Mouse (Mus musculus) bone marrow, adult 2 months (tissue): ENCODE measurements around the gene Ifnlr1.

Experiments used
- CTCF ChIP-seq: fragments of 200-500 bp; IDR thresholded peaks from 2 replicates; pipeline ENCODE4 v1.5.1; 2011; ENCODE audit warnings: low read length, control low read depth; ENCODE audit not compliant: control insufficient read depth, insufficient read depth
- POLR2A ChIP-seq: fragments of 200-500 bp; IDR thresholded peaks from 2 replicates; pipeline ENCODE4 v1.6.1; 2011; ENCODE audit warnings: low read depth, mild to moderate bottlenecking, control low read depth, low read length, borderline replicate concordance; ENCODE audit not compliant: control insufficient read depth

DNA sequence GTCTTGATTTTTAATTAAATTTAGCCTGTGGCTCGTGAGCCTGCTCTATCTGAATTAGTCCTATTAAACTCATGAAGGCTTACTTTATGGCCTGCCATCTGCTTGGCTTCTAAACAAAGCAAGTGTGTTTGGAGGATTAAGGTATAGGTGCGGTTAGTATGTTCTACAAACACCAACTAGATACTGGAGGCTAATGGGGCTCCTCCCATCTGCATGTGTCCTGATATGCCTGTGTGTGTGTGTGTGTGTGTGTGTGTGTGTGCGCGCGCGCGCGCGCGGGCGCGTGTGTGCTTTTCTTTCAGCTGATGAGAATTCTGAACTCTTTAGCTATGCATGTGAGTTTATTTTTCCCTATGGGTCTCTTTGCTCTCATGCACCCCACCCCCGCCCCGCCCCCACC lies 53.6 kb downstream of the Ifnlr1 start:
- TF ChIP-seq CTCF, result no peak
- no peak for TF ChIP-seq POLR2A
